Mouse (Mus musculus) layer of hippocampus, adult 11-12 months (tissue): ENCODE results near the gene Eef2k.

ENCODE experiments used
- DNase-seq: peaks from one replicate; pipeline ENCODE4 v3.0.0; 2022; ENCODE audit warnings: low spot score

Eef2k gene

DNA sequence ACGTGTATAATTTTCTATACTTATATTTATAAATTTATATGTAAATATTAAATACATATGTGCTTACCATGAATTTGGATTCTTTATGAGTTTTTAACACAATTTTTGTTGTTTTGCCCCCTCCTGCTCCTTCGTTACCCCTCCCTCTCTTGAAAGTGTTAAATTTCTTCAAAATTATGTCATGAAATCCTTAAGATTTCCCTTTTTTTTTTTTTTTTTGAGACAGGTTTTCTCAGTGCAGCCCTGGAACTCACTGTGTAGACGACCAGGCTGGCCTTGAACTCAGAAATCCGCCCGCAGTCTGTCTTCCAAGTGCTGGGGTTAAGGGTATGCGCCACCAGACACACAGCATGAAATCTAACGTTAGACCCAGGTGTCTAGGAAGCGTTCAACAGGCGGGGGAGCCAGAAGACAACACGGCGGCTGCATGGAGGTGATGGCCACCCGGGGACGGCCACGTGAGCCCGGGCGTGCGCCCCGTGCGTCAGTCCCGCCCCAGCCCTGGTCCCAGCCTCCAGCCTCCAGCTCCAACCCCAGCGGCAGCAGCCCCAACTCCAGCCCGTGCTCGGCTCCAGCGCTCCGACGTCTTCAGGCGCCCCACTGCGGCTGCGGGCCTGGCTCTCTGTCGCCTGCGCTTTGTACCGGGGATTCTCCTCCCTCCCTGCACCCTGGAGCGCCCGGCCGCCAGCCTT lies at the start of gene Eef2k:
Gene Eef2k, plus strand, starts transcription at position 487 of the 692 bp plus-strand sequence.
- DNase-seq: peak; percentile 85

DNA sequence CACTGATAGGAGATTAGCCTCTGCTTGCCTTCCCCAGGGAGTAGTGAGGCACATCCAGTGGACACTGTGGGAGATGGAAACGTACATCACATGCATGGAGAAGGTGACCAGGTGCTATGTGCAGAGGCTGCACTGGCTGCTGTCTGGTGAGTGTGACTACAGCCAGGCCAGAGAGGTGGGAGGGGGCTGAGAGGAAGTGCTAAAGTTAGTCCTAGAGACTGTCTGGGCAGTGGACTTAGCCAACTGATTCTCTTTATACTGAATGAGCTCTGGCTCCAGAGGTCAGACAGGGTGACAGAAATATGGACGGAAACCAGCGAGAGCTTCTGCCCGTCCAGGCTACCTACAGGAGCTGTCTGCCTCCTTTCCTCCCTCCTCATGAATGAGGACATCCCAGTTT lies 47.1 kb upstream of the Eef2k start:
- no peak for DNase-seq

DNA sequence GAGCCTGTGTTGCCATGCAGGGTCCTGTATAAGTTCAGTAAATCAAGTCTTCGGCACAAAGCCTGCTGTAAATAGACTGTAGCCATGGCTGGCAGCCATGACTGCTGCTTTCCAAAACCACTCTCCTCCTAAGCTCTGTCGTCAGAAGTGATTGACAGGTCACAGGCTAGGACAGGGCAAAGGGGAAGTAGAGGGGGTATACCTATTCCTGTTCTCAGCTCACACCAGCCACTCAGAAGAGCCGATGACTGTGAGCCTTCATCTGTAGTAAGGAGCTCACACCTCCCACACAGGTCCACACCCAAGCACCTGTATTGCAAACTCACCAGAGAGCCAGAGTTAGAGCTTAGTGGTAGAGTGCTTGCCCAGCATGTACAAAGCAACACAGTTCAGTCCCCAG lies 46.3 kb upstream of the Eef2k start:
- DNase-seq: no peak

DNA sequence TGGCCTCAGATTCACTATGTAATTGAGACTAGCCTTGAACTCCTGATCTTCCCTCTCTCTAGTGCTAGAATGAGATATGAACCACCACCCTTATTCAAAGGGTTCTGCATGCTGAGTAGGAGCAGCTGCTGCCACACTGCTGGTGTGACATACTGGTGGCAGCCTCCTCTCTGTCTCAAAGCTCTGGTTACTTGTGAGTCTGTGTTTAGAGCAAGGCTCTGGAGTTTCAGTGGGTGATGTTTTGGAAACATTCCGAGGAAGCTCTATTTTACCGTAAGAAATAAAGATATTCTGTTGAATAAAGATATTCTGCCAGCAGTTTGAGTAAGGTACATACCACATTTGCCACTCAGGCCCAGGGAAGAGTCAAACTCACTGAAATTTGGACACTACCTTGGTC lies 39.4 kb upstream of the Eef2k start:
- no peak for DNase-seq

DNA sequence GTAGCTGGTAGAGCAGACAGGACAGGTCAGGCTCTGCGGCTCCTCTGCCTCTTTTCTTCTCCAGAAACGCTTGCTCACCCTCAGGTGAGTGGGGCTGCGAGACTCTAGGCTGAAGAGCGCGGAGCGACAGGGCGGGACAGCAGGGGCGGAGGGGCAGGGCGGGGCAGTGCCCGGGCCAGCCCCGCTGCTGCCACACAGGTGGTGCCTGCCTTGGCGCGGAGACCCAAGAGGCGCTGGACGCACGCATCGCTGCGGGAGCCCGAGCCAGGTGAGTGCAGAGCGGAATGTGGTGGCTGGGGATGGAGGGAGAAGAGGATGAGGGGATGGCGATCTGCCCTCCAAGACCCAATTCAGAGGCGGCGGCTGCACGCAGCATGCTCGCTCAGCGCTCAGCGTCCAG lies 32.9 kb upstream of the Eef2k start:
- no peak for DNase-seq

DNA sequence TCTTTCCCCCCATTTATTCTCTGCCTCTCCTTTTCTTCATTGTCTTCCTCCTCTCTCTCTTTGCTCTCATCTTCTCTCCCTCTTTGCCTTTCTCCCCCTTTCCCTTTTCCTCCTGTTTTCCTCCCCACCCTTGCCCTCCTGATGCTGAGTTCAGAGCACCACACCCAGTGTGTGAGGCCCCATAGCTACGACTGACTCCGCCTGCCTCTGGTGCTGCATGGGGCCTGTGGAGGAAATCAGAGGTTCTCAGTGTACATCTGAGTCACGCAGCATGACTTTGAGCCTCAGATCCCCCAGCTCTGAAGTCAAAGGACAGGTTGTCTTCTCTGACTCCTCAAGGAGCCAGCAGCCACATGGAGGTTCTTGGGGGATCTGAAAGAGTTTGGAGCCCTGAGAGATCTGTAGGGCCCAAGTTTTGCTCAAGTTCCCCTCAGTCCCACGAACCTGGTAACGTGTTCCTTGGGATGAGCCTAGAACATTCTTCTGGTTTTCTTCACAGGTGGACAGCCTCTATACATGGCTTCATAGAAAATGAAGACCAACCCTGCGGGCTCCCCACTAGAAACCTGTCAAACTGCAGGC lies 30.7 kb upstream of the Eef2k start, which contains the start of gene Gm5737:
Gene Gm5737, plus strand, starts transcription at position 532 of the 582 bp plus-strand sequence.
- DNase-seq: no peak

DNA sequence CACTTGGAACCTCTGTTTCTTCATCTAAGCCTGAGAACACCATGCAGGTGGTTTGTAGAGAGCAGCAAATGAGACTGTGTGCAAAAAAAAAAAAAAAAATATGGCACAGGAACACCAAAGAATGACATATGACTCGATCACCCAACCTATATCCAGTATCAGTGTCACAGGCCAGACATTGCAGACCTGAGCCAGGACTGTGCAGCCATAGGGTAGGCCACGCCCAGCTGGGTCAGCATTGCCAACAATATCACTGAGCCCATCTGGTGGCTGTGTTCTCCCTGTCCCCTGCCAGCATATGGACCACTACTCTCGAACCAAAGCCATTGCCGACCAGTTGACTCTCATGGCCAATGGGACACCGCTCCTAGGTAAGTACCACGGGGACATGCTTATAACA lies 25.1 kb upstream of the Eef2k start:
- DNase-seq: no peak

DNA sequence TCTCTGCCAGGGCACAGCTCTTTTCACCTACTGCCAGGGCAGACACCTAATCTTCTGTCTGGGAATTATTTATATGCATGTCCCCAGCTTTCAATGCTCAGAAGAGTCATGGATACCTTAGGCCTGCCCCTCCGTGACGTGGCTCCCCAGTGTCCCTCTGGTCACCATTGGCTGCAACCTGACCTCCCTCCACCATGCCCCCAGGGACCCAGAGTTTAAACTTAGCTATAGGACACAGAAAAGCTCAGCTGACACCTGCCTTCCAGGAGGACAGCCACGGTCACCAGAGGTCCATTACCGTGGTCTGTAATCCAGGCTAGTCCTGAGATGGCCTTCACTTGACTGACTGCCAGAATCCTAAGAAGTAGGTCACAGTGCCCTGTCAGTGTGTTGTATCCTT lies 23.2 kb upstream of the Eef2k start:
- DNase-seq: no peak

DNA sequence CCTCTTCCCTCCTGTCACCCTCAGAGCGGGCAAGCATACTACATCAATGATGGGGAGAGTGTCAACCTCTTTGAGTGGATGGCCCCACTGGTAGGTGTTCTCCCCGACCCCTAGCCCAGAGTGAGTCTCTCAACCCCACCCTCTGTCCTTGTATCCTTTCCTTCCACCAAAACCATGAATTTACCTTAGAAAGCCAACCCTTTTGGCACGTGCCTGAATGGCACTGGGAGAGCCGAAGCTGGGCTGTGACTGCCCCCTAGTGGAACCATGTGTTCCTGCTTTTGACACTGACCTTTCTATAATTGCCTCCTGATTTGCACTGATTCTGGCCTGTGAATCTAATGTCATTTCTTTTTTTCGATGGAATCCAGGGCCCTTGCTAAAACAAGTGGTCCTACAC lies 19.4 kb upstream of the Eef2k start:
- peak; percentile 68 for DNase-seq

DNA sequence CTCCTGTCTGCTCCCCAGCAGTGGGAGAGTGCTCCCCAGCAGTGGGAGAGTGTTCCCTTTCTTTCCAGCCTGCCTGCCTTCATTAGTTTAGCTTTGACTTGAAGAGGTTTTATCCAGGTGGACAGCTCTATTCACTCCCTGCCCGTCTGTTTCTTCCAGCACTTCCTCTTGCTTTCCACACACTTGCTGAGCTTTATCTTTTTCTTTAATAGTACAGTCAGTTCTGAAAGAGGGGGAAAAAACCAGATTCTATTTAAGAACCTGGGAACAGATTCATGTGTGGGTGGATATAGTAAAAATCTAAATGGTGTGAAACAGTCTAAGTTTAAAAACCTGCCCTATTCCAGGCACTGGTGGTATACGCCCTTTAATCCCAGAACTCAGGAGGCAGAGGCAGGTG lies 17.5 kb upstream of the Eef2k start:
- DNase-seq: no peak

DNA sequence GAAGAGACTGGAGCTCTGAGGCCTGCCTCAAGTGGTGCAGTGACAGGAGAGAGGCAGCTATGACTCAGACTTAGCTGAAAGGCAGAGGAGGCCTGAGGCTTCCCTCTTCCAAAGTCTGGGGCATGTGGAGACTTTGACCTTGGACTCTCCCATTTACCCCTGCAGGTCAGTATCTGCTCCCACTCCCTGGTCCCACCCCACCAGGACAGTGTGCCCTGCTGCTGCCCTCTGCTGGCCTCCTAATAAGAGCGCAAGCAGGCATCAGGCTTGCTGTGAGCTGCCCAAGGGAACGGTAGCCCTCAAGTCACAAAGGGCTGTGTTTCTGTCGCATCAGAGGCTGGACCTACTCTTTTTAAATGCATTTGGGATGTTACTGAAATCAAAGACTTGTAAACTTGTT lies 16.2 kb upstream of the Eef2k start:
- DNase-seq: no peak

DNA sequence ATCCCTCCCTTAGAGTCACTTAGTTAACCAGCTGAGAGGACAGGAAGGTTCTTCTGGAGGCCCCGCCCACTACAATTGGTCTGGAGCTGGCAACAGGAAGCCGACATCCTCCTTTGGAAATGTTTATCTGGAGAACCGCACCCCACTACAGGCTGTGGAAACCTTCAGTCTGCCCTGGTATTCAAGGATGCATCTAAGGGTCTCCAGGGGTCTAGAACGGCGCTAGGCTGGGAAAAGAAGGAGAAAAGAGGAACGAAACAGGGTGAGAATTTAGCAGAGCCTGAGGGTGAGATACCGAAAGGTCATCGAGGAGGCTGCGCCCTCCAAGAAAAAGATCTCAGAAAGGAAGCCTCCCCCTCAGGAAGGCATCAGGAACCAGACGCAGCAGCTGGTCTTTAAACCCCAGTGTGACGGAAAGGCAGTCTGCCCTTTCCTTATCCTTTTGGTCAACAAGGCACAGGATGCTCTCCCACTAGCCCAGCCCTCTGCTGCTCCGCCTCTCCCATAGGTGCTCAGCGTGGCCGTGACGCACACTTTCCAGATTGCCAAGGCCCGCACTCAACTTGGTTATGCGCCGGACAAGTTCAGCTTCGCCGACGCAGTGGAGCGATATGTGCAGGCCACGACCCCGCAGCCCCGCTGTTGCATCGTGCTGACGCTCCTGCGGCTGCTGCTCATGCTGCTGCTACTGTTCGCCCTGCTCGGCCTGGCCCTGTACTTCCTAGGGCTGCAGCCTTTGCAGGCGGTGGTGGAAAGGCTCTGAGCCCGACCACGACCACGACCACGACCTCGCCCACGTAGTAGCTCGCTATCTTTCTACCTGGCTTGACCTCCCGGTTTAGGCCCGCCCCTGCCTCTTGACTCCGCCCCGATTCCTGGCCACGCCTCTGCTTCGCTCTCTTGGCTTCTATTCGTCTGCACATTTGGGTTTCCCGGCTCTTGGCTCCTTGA lies 11.9 kb upstream of the Eef2k start:
- DNase-seq: peak; percentile 47

DNA sequence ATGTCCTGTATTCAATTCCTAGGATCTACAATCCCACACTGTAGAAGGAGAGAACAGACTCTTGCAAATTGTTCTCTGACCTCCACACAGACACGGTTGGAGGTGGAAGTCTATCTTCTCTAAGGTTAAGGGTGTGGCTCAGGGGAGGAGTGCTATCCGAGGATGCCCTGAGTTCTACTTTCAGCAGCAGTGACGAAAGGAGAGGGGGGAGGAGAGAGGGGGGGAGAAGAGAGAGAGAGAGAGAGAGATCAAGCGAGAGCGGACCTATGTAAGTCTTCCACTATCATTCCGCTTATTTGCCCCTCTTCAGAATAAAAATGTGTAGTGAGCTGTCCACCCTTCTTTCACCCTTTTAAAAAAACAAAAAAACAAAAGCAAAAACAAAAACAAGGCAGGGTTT lies 8.2 kb upstream of the Eef2k start:
- no peak for DNase-seq

DNA sequence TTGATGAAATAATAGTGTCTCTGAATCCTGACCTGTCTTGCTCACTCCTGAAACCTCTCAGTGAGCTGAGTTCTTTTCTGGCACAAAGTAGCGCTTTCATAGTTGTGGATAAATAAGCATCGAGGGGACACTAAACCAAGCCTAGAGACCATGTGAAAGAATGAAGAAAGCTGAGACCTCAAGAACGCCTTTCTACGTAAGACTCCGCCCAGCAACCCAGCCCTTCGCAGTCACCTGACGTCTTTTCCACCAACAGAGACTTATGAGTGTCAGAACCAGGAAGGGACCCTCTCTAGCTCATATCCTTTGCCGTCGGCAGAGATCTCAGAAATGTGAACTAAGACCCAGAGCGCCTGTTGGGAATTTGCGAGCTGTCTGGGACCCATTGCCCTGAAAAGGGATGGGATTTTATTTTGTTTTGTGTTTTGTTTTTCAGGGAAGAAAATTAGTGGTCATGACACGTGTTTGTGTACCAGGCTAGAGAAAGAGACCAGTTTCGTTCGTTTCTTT lies 7.7 kb upstream of the Eef2k start:
- DNase-seq: peak; percentile 69

DNA sequence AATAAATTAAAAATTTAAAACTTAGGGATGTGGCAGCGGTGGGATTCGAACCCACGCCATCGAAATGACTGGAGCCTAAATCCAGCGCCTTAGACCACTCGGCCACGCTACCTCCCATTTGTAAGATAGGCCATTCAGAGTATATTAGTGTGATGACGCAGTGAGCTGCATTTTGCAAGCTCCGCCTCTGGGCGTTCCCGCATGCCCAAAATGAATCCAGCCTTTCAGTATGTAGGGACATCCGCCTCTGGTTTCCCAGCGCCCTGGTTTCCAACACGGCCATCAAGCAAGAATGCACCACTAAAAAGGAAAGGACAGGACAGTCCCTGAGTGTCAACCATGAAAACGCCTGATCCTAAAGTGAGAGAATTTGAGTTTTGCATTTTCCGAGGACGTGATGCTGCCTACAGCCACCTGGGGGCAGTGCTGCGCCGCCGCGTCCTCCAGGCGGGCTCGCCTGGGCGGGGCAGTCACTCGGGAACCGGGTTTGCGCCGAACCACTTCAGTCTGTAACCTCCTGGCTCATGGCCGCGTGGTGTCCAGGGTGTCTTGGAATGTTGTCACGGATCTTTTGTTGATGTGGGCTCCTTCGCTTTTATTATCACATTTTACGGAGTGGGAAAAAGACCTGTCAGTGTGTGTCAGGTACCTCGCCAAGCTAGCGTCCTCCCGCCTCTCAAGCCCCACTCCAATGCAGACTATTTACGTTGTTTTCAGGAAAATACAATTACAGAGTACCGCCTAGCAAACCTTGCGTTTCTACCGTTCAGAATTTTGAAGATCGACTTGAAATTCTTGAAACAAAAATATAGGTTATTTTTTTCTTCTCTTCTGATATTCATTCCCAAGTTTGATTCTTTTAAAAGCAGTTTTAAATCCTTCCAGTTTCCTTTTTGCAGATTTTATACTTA lies 6.9 kb upstream of the Eef2k start:
- peak; percentile 97 for DNase-seq

DNA sequence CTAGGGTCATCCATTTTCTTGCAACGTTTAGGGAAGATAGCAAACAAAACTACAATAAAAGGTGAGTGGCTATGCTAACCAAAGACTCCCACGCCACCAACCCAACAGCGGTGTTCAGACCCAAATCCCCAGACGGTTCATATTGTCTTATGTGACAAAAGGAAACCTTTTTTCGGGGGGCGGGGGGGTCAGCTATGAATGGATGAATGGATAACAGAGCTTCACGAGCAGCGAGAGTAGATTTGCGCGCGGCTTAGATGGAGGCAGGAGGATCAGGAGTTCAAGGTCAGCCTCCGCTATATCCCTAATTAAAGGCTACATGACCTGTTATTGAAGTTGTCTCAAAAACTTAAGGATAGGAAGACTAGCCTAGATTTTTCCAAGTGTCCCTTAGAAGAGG lies 6.3 kb upstream of the Eef2k start:
- DNase-seq: no peak

DNA sequence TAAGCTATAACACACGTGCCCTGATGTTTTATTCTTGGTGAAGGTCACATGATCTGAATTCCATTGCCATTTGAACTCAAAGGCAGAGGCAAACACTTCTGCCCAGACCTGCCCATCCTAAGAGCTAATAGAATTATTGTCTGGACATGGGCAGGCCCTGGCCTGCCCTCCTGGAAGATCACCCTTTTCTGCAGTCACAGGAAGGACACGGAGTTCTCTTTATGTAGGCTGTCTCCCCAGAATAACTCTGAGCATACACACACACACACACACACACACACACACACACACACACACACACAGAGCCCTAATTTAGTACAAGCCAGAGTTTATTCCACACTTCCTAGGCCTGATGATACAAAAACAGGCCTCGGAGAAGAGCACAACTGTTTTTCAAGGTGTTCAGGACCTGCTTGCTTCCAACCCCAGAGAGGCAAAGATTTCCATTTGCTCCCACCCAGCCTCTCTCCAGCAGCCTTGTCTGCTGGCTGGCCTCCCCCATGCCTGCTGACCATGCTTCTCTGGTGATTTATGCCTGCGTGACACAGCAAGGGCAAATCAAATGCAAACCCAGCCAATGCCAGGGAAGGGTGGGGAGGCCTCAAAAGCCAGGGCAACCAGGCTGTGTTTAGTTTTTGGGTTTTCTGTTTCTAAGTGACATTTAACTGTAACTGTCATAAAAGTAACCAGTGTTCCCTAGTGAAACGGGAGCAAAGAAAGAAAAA lies 4.0 kb upstream of the Eef2k start:
- DNase-seq: no peak

DNA sequence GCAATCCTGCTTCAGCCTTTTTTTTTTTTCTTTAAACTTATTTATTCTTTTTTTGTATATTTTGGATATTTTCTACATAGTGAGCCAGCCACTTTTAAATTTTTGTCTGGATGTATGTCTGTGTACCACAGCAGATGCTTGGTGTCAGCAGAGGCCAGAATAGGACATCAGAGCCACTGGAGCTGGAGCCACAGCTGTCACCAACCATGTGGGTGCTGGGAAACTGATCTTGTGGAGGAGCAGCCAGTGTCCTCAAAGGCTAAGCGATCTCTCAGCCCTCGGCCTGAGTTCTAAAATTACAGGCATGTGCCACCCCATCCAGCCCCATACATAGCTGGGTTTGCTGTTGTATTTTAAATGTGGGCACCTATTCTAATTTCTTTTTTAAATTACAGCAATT lies 2.8 kb upstream of the Eef2k start:
- DNase-seq: no peak

DNA sequence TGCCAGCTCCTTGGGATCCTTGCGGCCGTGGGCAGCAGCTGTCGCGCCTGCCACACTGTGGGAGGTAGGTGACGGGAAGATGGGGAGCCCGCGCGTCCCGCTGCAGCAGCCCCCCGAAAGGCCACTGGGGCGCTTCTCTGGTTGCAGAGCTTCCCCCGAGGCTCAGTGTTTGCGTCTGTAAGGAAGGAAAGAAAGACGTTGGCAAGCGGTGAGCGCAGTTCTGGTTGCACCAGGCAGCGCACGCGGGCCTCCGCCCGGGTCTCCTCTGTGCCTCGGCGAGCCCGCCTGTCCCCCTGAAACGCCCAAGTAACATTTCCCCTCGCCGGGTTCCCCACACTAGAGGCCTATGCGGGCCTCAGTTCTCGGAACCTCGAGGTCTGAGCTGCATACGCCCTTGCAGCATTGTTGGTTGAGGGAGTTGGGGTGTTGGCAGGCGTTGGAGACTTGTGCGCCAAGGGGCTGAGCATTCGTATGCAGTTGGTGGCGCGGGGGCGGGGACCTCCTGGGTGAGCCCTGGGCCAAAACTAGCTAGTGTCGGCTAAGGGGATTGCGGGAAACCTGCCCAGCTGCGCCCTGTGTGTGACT lies 498 bp downstream of the Eef2k start:
- DNase-seq: peak; percentile 91

DNA sequence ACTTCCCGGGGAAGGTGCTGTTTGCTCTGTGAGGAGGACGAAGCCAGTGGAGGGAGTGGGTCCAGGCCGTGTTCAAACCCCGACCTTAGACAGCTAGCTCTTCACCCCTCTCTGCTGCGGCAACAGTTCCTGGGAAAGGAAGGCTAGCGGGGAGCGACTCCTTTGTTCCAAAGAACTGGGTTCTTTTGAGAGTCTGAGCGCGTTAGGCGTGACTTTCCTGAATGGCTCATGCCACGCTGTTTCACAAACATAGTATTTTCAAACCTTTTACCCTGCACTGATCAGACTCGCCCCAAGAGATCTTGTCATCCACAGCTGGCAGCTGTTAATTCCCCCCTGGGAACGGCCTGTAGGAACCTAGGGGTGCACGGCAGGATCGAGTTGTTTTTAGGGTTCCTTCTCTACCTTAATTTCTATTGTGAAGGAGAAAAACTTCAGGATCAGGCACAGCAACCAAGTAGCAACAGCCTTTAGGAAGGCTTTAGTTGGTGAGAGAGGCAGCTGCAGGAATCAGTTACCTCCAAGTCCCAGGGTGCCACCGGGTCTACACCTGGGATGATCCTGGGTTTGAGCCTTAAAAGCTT lies 1.3 kb downstream of the Eef2k start:
- DNase-seq: no peak
